Mouse (Mus musculus) hindbrain, embryonic 13.5 days (tissue): ENCODE measurements around the gene Gstm7. TPM values are rescaled to one million over a fixed set of nuclear protein-coding genes. Genes with fewer than 3 reads are reported as not detected.
"Not testable (repeated sequence)": the region's sequence is repeated elsewhere in the genome, so short reads cannot be mapped to it uniquely, and the experiment has no call there.

Experiments
- ATAC-seq: fragments of 200-750 bp; cut with Nextera tagmentation; 2 replicates; pipeline ENCODE4 v1.8.0; 2017; ENCODE audit warnings: moderate TSS enrichment; ENCODE audit not compliant: low FRiP score
- H3K27ac ChIP-seq: fragments of 300-500 bp; sonication (generic); 2 replicates; pipeline ENCODE4 v1.5.1; 2015; ENCODE audit warnings: inconsistent platforms, mild to moderate bottlenecking, moderate library complexity
- H3K27me3 ChIP-seq: fragments of 300-500 bp; sonication (generic); 2 replicates; pipeline ENCODE4 v1.6.1; 2015; ENCODE audit warnings: mild to moderate bottlenecking, inconsistent platforms
- H3K36me3 ChIP-seq: fragments of 300-500 bp; sonication (generic); 2 replicates; pipeline ENCODE4 v1.6.1; 2015; ENCODE audit warnings: mild to moderate bottlenecking, inconsistent platforms
- H3K4me1 ChIP-seq: fragments of 300-500 bp; sonication (generic); replicated peaks from 2 replicates; pipeline ENCODE4 v1.6.1; 2015; ENCODE audit warnings: inconsistent platforms
- H3K4me2 ChIP-seq: fragments of 300-500 bp; sonication (generic); 2 replicates; pipeline ENCODE4 v1.6.1; 2015; ENCODE audit warnings: inconsistent platforms, mild to moderate bottlenecking, moderate library complexity
- H3K4me3 ChIP-seq: fragments of 300-500 bp; sonication (generic); 2 replicates; pipeline ENCODE4 v1.5.1; 2015; ENCODE audit warnings: mild to moderate bottlenecking, inconsistent platforms
- H3K9ac ChIP-seq: fragments of 300-500 bp; sonication (generic); 2 replicates; pipeline ENCODE4 v1.6.1; 2015; ENCODE audit warnings: mild to moderate bottlenecking, inconsistent platforms
- H3K9me3 ChIP-seq: fragments of 300-500 bp; sonication (generic); 2 replicates; pipeline ENCODE4 v1.6.1; 2016; ENCODE audit warnings: inconsistent platforms
- WGBS: fragments of 180-500 bp; shearing (Covaris S2); methylation state at CpG from one replicate; pipeline ENCODE4 v1.1.7; 2015; 5-methylcytosine and 5-hydroxymethylcytosine counted together
- polyA plus RNA-seq: library from polyadenylated mRNA; unstranded; fragments of >200 nt; fragmentation: Nextera tagmentation; extraction: Ambion mirVana; gene quantifications from 2 replicates; pipeline ENCODE4 v1.2.1, GENCODE M21; 2015

The Gstm7 gene
- polyA plus RNA-seq, 1 experiment from 2014 or later: 85.8 TPM

GRCm38 (mm10) chr3:107953328-107953755, 21.7 kb upstream of the Gstm7 start:
- Histone ChIP-seq H3K4me1 (0 out of 2 replicates have a peak, but pooled peaks cover 5% of the 10 kb centered on the region), H3K9ac (no peak overlapping the region), H3K36me3 (no peaks in the 10 kb centered on the region), H3K4me2 (no peak overlapping the region), H3K27me3 (0 out of 2 replicates have a peak, but pooled peaks cover 3% of the 10 kb centered on the region), H3K27ac (no peak overlapping the region), H3K9me3 (no peaks in the 10 kb centered on the region), H3K4me3 (no peak overlapping the region)
- ATAC-seq: peak; percentile 68; the same call in 1 of the 2 replicates
- WGBS: 20% methylated on average over 6 of the region's 6 CpGs

GRCm38 (mm10) chr3:107950531-107950930, 18.9 kb upstream of the Gstm7 start:
- Histone ChIP-seq H3K27me3 (0 out of 2 replicates have a peak, but pooled peaks cover 3% of the 10 kb centered on the region), H3K9me3 (no peaks in the 10 kb centered on the region), H3K36me3 (no peaks in the 10 kb centered on the region), H3K4me3 (no peak overlapping the region), H3K27ac (no peak overlapping the region), H3K4me2 (no peak overlapping the region), H3K9ac (no peak overlapping the region), H3K4me1 (0 out of 2 replicates have a peak, but pooled peaks cover 5% of the 10 kb centered on the region)
- ATAC-seq: no peak
- WGBS: 88% methylated on average over 11 of the region's 11 CpGs

GRCm38 (mm10) chr3:107949461-107949860, 17.8 kb upstream of the Gstm7 start:
- not testable (repeated sequence) for H3K27me3 ChIP-seq, H3K4me1 ChIP-seq, ATAC-seq, H3K27ac ChIP-seq, H3K4me2 ChIP-seq, H3K9ac ChIP-seq, H3K9me3 ChIP-seq, H3K4me3 ChIP-seq, H3K36me3 ChIP-seq
- 91% methylated on average over 1 of the region's 1 CpGs for WGBS

GRCm38 (mm10) chr3:107945729-107946128, 14.1 kb upstream of the Gstm7 start:
- no peak overlapping the region for H3K27ac ChIP-seq
- H3K9ac ChIP-seq: no peak overlapping the region
- 58% methylated on average over 4 of the region's 4 CpGs for WGBS
- 0 out of 2 replicates have a peak, but pooled peaks cover 3% of the 10 kb centered on the region for H3K27me3 ChIP-seq
- H3K9me3 ChIP-seq: no peaks in the 10 kb centered on the region
- H3K4me1 ChIP-seq: peaks cover 18% of the 10 kb centered on the region
- H3K36me3 ChIP-seq: no peaks in the 10 kb centered on the region
- no peak overlapping the region for H3K4me2 ChIP-seq
- ATAC-seq: no peak
- H3K4me3 ChIP-seq: no peak overlapping the region

- ATAC-seq: peak; percentile 78
Measured at GRCm38 (mm10) chr3:107943239-107943990, 11.8 kb upstream of the Gstm7 start, which contains the start of gene Gstm6. TSS of gene Gstm6 (minus strand) at chr3:107943749.

GRCm38 (mm10) chr3:107941261-107941660, 9.6 kb upstream of the Gstm7 start:
- Histone ChIP-seq H3K27ac (no peak overlapping the region), H3K9me3 (no peaks in the 10 kb centered on the region), H3K4me1 (peaks cover 32% of the 10 kb centered on the region), H3K4me3 (no peak overlapping the region), H3K4me2 (no peak overlapping the region), H3K36me3 (no peaks in the 10 kb centered on the region), H3K27me3 (no peaks in the 10 kb centered on the region), H3K9ac (no peak overlapping the region)
- ATAC-seq: no peak
- WGBS: 60% methylated on average over 4 of the region's 4 CpGs

More at GRCm38 (mm10) chr3:107943239-107943990, 11.8 kb upstream of the Gstm7 start, which contains the start of gene Gstm6:
- Histone ChIP-seq H3K9me3 (no peaks in the 10 kb centered on the region), H3K27me3 (no peaks in the 10 kb centered on the region), H3K4me1 (peaks cover 32% of the 10 kb centered on the region), H3K27ac (0 out of 2 replicates have a peak within 1 kb of the TSS, but pooled peaks have one; percentile 8), H3K4me2 (peak within 1 kb of the TSS; percentile 48), H3K9ac (no peak within 1 kb of the TSS), H3K36me3 (no peaks in the 10 kb centered on the region), H3K4me3 (peak within 1 kb of the TSS; percentile 27)
- WGBS: 21% methylated on average over 20 of the region's 20 CpGs

GRCm38 (mm10) chr3:107940524-107940923, 8.9 kb upstream of the Gstm7 start:
- Histone ChIP-seq H3K4me3 (no peak overlapping the region), H3K36me3 (no peaks in the 10 kb centered on the region), H3K4me2 (no peak overlapping the region), H3K27ac (no peak overlapping the region), H3K4me1 (peaks cover 32% of the 10 kb centered on the region), H3K9ac (no peak overlapping the region), H3K27me3 (no peaks in the 10 kb centered on the region), H3K9me3 (no peaks in the 10 kb centered on the region)
- ATAC-seq: no peak
- WGBS: 73% methylated on average over 7 of the region's 7 CpGs

- peaks cover 32% of the 10 kb centered on the region for H3K4me1 ChIP-seq
- WGBS: 62% methylated on average over 4 of the region's 4 CpGs
- no peak for ATAC-seq
- H3K27me3 ChIP-seq: no peaks in the 10 kb centered on the region
- H3K27ac ChIP-seq: no peak overlapping the region
- no peak overlapping the region for H3K9ac ChIP-seq
- H3K4me3 ChIP-seq: no peak overlapping the region
- no peaks in the 10 kb centered on the region for H3K9me3 ChIP-seq
- no peak overlapping the region for H3K4me2 ChIP-seq
- H3K36me3 ChIP-seq: no peaks in the 10 kb centered on the region
Measured at GRCm38 (mm10) chr3:107939830-107940229, 8.2 kb upstream of the Gstm7 start.

- no peak for ATAC-seq
- H3K27me3 ChIP-seq: no peaks in the 10 kb centered on the region
- 53% methylated on average over 3 of the region's 3 CpGs for WGBS
- no peak overlapping the region for H3K4me3 ChIP-seq
- H3K4me1 ChIP-seq: peaks cover 32% of the 10 kb centered on the region
- no peak overlapping the region for H3K4me2 ChIP-seq
- no peaks in the 10 kb centered on the region for H3K9me3 ChIP-seq
- H3K27ac ChIP-seq: no peak overlapping the region
- H3K9ac ChIP-seq: no peak overlapping the region
- H3K36me3 ChIP-seq: no peaks in the 10 kb centered on the region
Measured at GRCm38 (mm10) chr3:107939403-107939802, 7.8 kb upstream of the Gstm7 start.

GRCm38 (mm10) chr3:107935888-107936287, 4.3 kb upstream of the Gstm7 start:
- Histone ChIP-seq H3K9ac (no peak overlapping the region), H3K36me3 (no peaks in the 10 kb centered on the region), H3K27me3 (0 out of 2 replicates have a peak, but pooled peaks cover 4% of the 10 kb centered on the region), H3K4me1 (peaks cover 27% of the 10 kb centered on the region), H3K27ac (no peak overlapping the region), H3K9me3 (no peaks in the 10 kb centered on the region), H3K4me2 (no peak overlapping the region), H3K4me3 (no peak overlapping the region)
- WGBS: 64% methylated on average over 3 of the region's 3 CpGs
- ATAC-seq: no peak

- Histone ChIP-seq H3K36me3 (no peaks in the 10 kb centered on the region), H3K4me1 (peaks cover 28% of the 10 kb centered on the region), H3K27ac (no peak overlapping the region), H3K9me3 (no peaks in the 10 kb centered on the region), H3K4me2 (no peak overlapping the region), H3K27me3 (0 out of 2 replicates have a peak, but pooled peaks cover 4% of the 10 kb centered on the region), H3K9ac (no peak overlapping the region), H3K4me3 (no peak overlapping the region)
- 95% methylated on average over 3 of the region's 3 CpGs for WGBS
- no peak for ATAC-seq
Measured at GRCm38 (mm10) chr3:107935268-107935667, 3.7 kb upstream of the Gstm7 start.

- WGBS: 63% methylated on average over 6 of the region's 6 CpGs
- ATAC-seq: 0 out of 2 replicates have a peak, but pooled peaks have one; percentile 12
- Histone ChIP-seq H3K27me3 (0 out of 2 replicates have a peak, but pooled peaks cover 4% of the 10 kb centered on the region), H3K4me2 (no peak overlapping the region), H3K36me3 (no peaks in the 10 kb centered on the region), H3K9ac (no peak overlapping the region), H3K9me3 (no peaks in the 10 kb centered on the region), H3K4me3 (no peak overlapping the region), H3K4me1 (peaks cover 43% of the 10 kb centered on the region), H3K27ac (peak overlapping the region; percentile 46; the same call in 1 of the 2 replicates)
Measured at GRCm38 (mm10) chr3:107932128-107932527, 511 bp upstream of the Gstm7 start.
